Mouse (Mus musculus): ENCODE results near the gene Clec2e. TPM values are rescaled to one million over a fixed set of nuclear protein-coding genes. Genes with fewer than 3 reads are reported as not detected.
"Not testable (repeated sequence)": the region's sequence is repeated elsewhere in the genome, so short reads cannot be mapped to it uniquely, and the experiment has no call there.

The Clec2e gene
- not detected in 2 replicates for polyA plus RNA-seq (2014; fragmentation: Nextera tagmentation; extraction: Ambion mirVana)

- not testable (repeated sequence) for H3K27ac ChIP-seq (ENCODE audit: low read depth, low read length); H3K36me3 ChIP-seq (ENCODE audit: control insufficient read depth, insufficient read depth, low read length); H3K27me3 ChIP-seq (ENCODE audit: control insufficient read depth, insufficient read depth, low read length); H3K9me3 ChIP-seq (replicated peaks; ENCODE audit: control insufficient read depth, low read length); ATAC-seq (replicated peaks; ENCODE audit: insufficient number of reproducible peaks, low FRiP score, low TSS enrichment); H3K4me2 ChIP-seq; H3K4me1 ChIP-seq (ENCODE audit: control insufficient read depth, insufficient read depth, low read length); H3K4me3 ChIP-seq (ENCODE audit: low read depth, low read length); H3K9ac ChIP-seq (ENCODE audit: low read depth, low read length)
- WGBS (ENCODE audit: insufficient replicate concordance), result 57% methylated on average over 1 of the region's 1 CpGs
Measured at GRCm38 (mm10) chr6:129100794-129101193, at the start of gene Clec2e. Gene Clec2e, minus strand, starts transcription at chr6:129100913.

GRCm38 (mm10) chr6:129146812-129147211 lies 46.1 kb upstream of the Clec2e start:
- H3K27me3 ChIP-seq (ENCODE audit: control insufficient read depth, insufficient read depth, low read length), result no peaks in the 10 kb centered on the region
- H3K4me3 ChIP-seq (ENCODE audit: low read depth, low read length), result no peak overlapping the region
- no peaks in the 10 kb centered on the region for H3K4me1 ChIP-seq (ENCODE audit: control insufficient read depth, insufficient read depth, low read length)
- H3K9me3 ChIP-seq (replicated peaks; ENCODE audit: control insufficient read depth, low read length), result no peaks in the 10 kb centered on the region
- H3K4me2 ChIP-seq, result no peak overlapping the region
- ATAC-seq (replicated peaks; ENCODE audit: insufficient number of reproducible peaks, low FRiP score, low TSS enrichment), result no peak
- 91% methylated on average over 2 of the region's 2 CpGs for WGBS (ENCODE audit: insufficient replicate concordance)
- H3K9ac ChIP-seq (ENCODE audit: low read depth, low read length), result no peak overlapping the region
- H3K27ac ChIP-seq (ENCODE audit: low read depth, low read length), result no peak overlapping the region
- no peaks in the 10 kb centered on the region for H3K36me3 ChIP-seq (ENCODE audit: control insufficient read depth, insufficient read depth, low read length)

GRCm38 (mm10) chr6:129132604-129133341 lies 32.1 kb upstream of the Clec2e start:
- ATAC-seq (replicated peaks; ENCODE audit: insufficient number of reproducible peaks, low FRiP score, low TSS enrichment), result no peak
- Histone ChIP-seq H3K4me1 (ENCODE audit: control insufficient read depth, insufficient read depth, low read length) (no peaks in the 10 kb centered on the region), H3K36me3 (ENCODE audit: control insufficient read depth, insufficient read depth, low read length) (no peaks in the 10 kb centered on the region), H3K4me2 (no peak overlapping the region), H3K27me3 (ENCODE audit: control insufficient read depth, insufficient read depth, low read length) (no peaks in the 10 kb centered on the region), H3K9ac (ENCODE audit: low read depth, low read length) (no peak overlapping the region), H3K9me3 (replicated peaks; ENCODE audit: control insufficient read depth, low read length) (no peaks in the 10 kb centered on the region), H3K27ac (ENCODE audit: low read depth, low read length) (no peak overlapping the region), H3K4me3 (ENCODE audit: low read depth, low read length) (no peak overlapping the region)
- WGBS (ENCODE audit: insufficient replicate concordance), result 70% methylated on average over 4 of the region's 4 CpGs

- Histone ChIP-seq H3K4me2 (no peak overlapping the region), H3K27ac (ENCODE audit: low read depth, low read length) (no peak overlapping the region), H3K9me3 (replicated peaks; ENCODE audit: control insufficient read depth, low read length) (no peaks in the 10 kb centered on the region), H3K36me3 (ENCODE audit: control insufficient read depth, insufficient read depth, low read length) (no peaks in the 10 kb centered on the region), H3K9ac (ENCODE audit: low read depth, low read length) (no peak overlapping the region), H3K4me3 (ENCODE audit: low read depth, low read length) (no peak overlapping the region), H3K4me1 (ENCODE audit: control insufficient read depth, insufficient read depth, low read length) (no peaks in the 10 kb centered on the region), H3K27me3 (ENCODE audit: control insufficient read depth, insufficient read depth, low read length) (no peaks in the 10 kb centered on the region)
- no peak for ATAC-seq (replicated peaks; ENCODE audit: insufficient number of reproducible peaks, low FRiP score, low TSS enrichment)
Measured at GRCm38 (mm10) chr6:129126861-129127260, 26.1 kb upstream of the Clec2e start.

- not testable (repeated sequence) for H3K4me2 ChIP-seq; H3K27me3 ChIP-seq (ENCODE audit: control insufficient read depth, insufficient read depth, low read length); ATAC-seq (replicated peaks; ENCODE audit: insufficient number of reproducible peaks, low FRiP score, low TSS enrichment); H3K27ac ChIP-seq (ENCODE audit: low read depth, low read length); H3K4me1 ChIP-seq (ENCODE audit: control insufficient read depth, insufficient read depth, low read length); H3K4me3 ChIP-seq (ENCODE audit: low read depth, low read length); H3K9me3 ChIP-seq (replicated peaks; ENCODE audit: control insufficient read depth, low read length); H3K36me3 ChIP-seq (ENCODE audit: control insufficient read depth, insufficient read depth, low read length); H3K9ac ChIP-seq (ENCODE audit: low read depth, low read length)
Measured at GRCm38 (mm10) chr6:129124531-129124930, 23.8 kb upstream of the Clec2e start.

- 90% methylated on average over 3 of the region's 3 CpGs for WGBS (ENCODE audit: insufficient replicate concordance)
- no peak for ATAC-seq (replicated peaks; ENCODE audit: insufficient number of reproducible peaks, low FRiP score, low TSS enrichment)
- Histone ChIP-seq H3K4me2 (no peak overlapping the region), H3K36me3 (ENCODE audit: control insufficient read depth, insufficient read depth, low read length) (no peaks in the 10 kb centered on the region), H3K4me3 (ENCODE audit: low read depth, low read length) (no peak overlapping the region), H3K27me3 (ENCODE audit: control insufficient read depth, insufficient read depth, low read length) (no peaks in the 10 kb centered on the region), H3K9ac (ENCODE audit: low read depth, low read length) (no peak overlapping the region), H3K9me3 (replicated peaks; ENCODE audit: control insufficient read depth, low read length) (no peaks in the 10 kb centered on the region), H3K27ac (ENCODE audit: low read depth, low read length) (no peak overlapping the region), H3K4me1 (ENCODE audit: control insufficient read depth, insufficient read depth, low read length) (no peaks in the 10 kb centered on the region)
Measured at GRCm38 (mm10) chr6:129116223-129116622, 15.5 kb upstream of the Clec2e start.

- not testable (repeated sequence) for H3K4me1 ChIP-seq (ENCODE audit: control insufficient read depth, insufficient read depth, low read length); H3K9me3 ChIP-seq (replicated peaks; ENCODE audit: control insufficient read depth, low read length); H3K27me3 ChIP-seq (ENCODE audit: control insufficient read depth, insufficient read depth, low read length); H3K4me3 ChIP-seq (ENCODE audit: low read depth, low read length); ATAC-seq (replicated peaks; ENCODE audit: insufficient number of reproducible peaks, low FRiP score, low TSS enrichment); H3K4me2 ChIP-seq; H3K27ac ChIP-seq (ENCODE audit: low read depth, low read length); H3K36me3 ChIP-seq (ENCODE audit: control insufficient read depth, insufficient read depth, low read length); H3K9ac ChIP-seq (ENCODE audit: low read depth, low read length)
- 65% methylated on average over 3 of the region's 3 CpGs for WGBS (ENCODE audit: insufficient replicate concordance)
Measured at GRCm38 (mm10) chr6:129114237-129114636, 13.5 kb upstream of the Clec2e start.

GRCm38 (mm10) chr6:129113769-129114168 lies 13.1 kb upstream of the Clec2e start:
- Histone ChIP-seq H3K9me3 (replicated peaks; ENCODE audit: control insufficient read depth, low read length) (no peaks in the 10 kb centered on the region), H3K4me2 (no peak overlapping the region), H3K27ac (ENCODE audit: low read depth, low read length) (no peak overlapping the region), H3K27me3 (ENCODE audit: control insufficient read depth, insufficient read depth, low read length) (no peaks in the 10 kb centered on the region), H3K4me1 (ENCODE audit: control insufficient read depth, insufficient read depth, low read length) (no peaks in the 10 kb centered on the region), H3K4me3 (ENCODE audit: low read depth, low read length) (no peak overlapping the region), H3K36me3 (ENCODE audit: control insufficient read depth, insufficient read depth, low read length) (no peaks in the 10 kb centered on the region), H3K9ac (ENCODE audit: low read depth, low read length) (no peak overlapping the region)
- 34% methylated on average over 1 of the region's 1 CpGs for WGBS (ENCODE audit: insufficient replicate concordance)
- ATAC-seq (replicated peaks; ENCODE audit: insufficient number of reproducible peaks, low FRiP score, low TSS enrichment), result no peak

- 70% methylated on average over 1 of the region's 1 CpGs for WGBS (ENCODE audit: insufficient replicate concordance)
- Histone ChIP-seq H3K9me3 (replicated peaks; ENCODE audit: control insufficient read depth, low read length) (no peaks in the 10 kb centered on the region), H3K27me3 (ENCODE audit: control insufficient read depth, insufficient read depth, low read length) (no peaks in the 10 kb centered on the region), H3K36me3 (ENCODE audit: control insufficient read depth, insufficient read depth, low read length) (no peaks in the 10 kb centered on the region), H3K9ac (ENCODE audit: low read depth, low read length) (no peak overlapping the region), H3K4me2 (no peak overlapping the region), H3K4me3 (ENCODE audit: low read depth, low read length) (no peak overlapping the region), H3K4me1 (ENCODE audit: control insufficient read depth, insufficient read depth, low read length) (no peaks in the 10 kb centered on the region), H3K27ac (ENCODE audit: low read depth, low read length) (no peak overlapping the region)
- ATAC-seq (replicated peaks; ENCODE audit: insufficient number of reproducible peaks, low FRiP score, low TSS enrichment), result no peak
Measured at GRCm38 (mm10) chr6:129113030-129113673, 12.4 kb upstream of the Clec2e start.

Measured in heart, embryonic 11.5 days (tissue).